ENCODE assay signal across 8 mouse cellular contexts in the genomic region with DNA sequence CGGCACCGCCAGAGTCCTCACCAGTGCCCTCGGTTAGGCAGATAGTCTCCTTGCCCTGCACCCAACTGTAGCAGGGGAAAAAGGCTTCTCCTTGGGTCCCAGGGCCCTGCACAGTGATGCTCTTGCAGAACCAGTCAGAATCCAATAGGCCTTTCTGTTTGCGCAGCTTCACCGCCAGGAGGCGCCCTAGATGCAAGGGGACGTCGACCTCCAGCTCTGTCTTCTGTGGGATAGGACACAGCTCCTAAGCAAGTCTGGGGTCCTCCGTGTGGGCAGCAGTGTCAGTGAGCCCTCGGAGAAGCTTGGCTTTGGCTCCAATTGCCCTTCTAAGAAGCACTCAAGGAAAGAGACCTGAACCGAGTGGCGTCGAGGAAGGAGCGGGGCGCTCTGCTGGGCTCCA. TPM values are rescaled to one million over a fixed set of nuclear protein-coding genes. Genes with fewer than 3 reads are reported as not detected.
A peak's percentile ranks its signal among the peaks of the same experiment; 100 is the strongest.
DNase-seq lines count a peak whose midpoint lies in the region; ATAC-seq and TF ChIP-seq lines count a peak whose summit lies in the region.

No protein-coding gene starts in this region.

- DNase-seq in frontal cortex, postnatal 36 days (ENCODE audit: low spot score in 2 of 2): peak; percentile 8 to 14
- peak; percentile 26 for DNase-seq in T-cell, adult 2 months (ENCODE audit: low spot score)
- DNase-seq in embryonic facial prominence, embryonic 14.5 days (ENCODE audit: low spot score): peak; percentile 27
- DNase-seq in liver: peak; percentile 71
- DNase-seq in midbrain, postnatal 0 days (ENCODE audit: low spot score): peak; percentile 28
- DNase-seq in thymus, postnatal 0 days (ENCODE audit: low spot score): peak; percentile 75

- no peaks in the 10 kb centered on the region for H3K36me3 ChIP-seq in embryonic facial prominence, embryonic 14.5 days (ENCODE audit: control insufficient read depth, insufficient read depth, low read length)
- H3K36me3 ChIP-seq in hindbrain, embryonic 15.5 days: no peaks in the 10 kb centered on the region
- no peaks in the 10 kb centered on the region for H3K36me3 ChIP-seq in midbrain, postnatal 0 days (ENCODE audit: insufficient read depth, low read length)

- H3K27ac ChIP-seq in embryonic facial prominence, embryonic 14.5 days (replicated peaks; ENCODE audit: low read depth, low read length): no peak overlapping the region
- H3K27ac ChIP-seq in hindbrain, embryonic 15.5 days (replicated peaks): no peak overlapping the region
- H3K27ac ChIP-seq in midbrain, postnatal 0 days (ENCODE audit: low read depth, low read length): no peak overlapping the region

- H3K4me1 ChIP-seq in embryonic facial prominence, embryonic 14.5 days (ENCODE audit: control insufficient read depth, insufficient read depth, low read length): no peaks in the 10 kb centered on the region
- peaks cover 8% of the 10 kb centered on the region; the same call in 1 of the 2 replicates for H3K4me1 ChIP-seq in hindbrain, embryonic 15.5 days (replicated peaks)
- no peaks in the 10 kb centered on the region for H3K4me1 ChIP-seq in midbrain, postnatal 0 days (ENCODE audit: insufficient read depth, low read length)

- H3K9ac ChIP-seq in embryonic facial prominence, embryonic 14.5 days (ENCODE audit: low read depth, low read length): no peak overlapping the region
- no peak overlapping the region for H3K9ac ChIP-seq in hindbrain, embryonic 15.5 days
- no peak overlapping the region for H3K9ac ChIP-seq in midbrain, postnatal 0 days (replicated peaks; ENCODE audit: low read length, poor library complexity, severe bottlenecking)

- H3K27me3 ChIP-seq in embryonic facial prominence, embryonic 14.5 days (replicated peaks; ENCODE audit: control insufficient read depth, insufficient read depth, low read length): peaks cover 31% of the 10 kb centered on the region
- peaks cover 31% of the 10 kb centered on the region for H3K27me3 ChIP-seq in hindbrain, embryonic 15.5 days
- H3K27me3 ChIP-seq in midbrain, postnatal 0 days (ENCODE audit: insufficient read depth, low read length): peaks cover 36% of the 10 kb centered on the region

- no peaks in the 10 kb centered on the region for H3K9me3 ChIP-seq in embryonic facial prominence, embryonic 14.5 days (ENCODE audit: control insufficient read depth, low read length)
- H3K9me3 ChIP-seq in hindbrain, embryonic 15.5 days: no peaks in the 10 kb centered on the region
- no peaks in the 10 kb centered on the region for H3K9me3 ChIP-seq in midbrain, postnatal 0 days (ENCODE audit: low read length)

- 1% methylated on average over 10 of the region's 15 CpGs for WGBS in embryonic facial prominence, embryonic 14.5 days
- 1% methylated on average over 15 of the region's 15 CpGs for WGBS in hindbrain, embryonic 15.5 days
- 2% methylated on average over 15 of the region's 15 CpGs for WGBS in midbrain, postnatal 0 days

- peak; percentile 71 for TF ChIP-seq CTCF in midbrain, postnatal 0 days (IDR thresholded peaks at IDR 0.05)

- H3K4me3 ChIP-seq in embryonic facial prominence, embryonic 14.5 days (ENCODE audit: low read depth, low read length): peak overlapping the region; percentile 3; the same call in 1 of the 2 replicates
- H3K4me3 ChIP-seq in hindbrain, embryonic 15.5 days: no peak overlapping the region
- H3K4me3 ChIP-seq in midbrain, postnatal 0 days (ENCODE audit: low read depth, low read length): no peak overlapping the region

- no peak for ATAC-seq in frontal cortex, adult (ENCODE audit: low TSS enrichment)
- ATAC-seq in embryonic facial prominence, embryonic 14.5 days (ENCODE audit: low read depth): no peak
- no peak for ATAC-seq in hindbrain, embryonic 15.5 days (ENCODE audit: low FRiP score, low read depth)
- ATAC-seq in midbrain, postnatal 0 days (ENCODE audit: low FRiP score): no peak

- H3K4me2 ChIP-seq in embryonic facial prominence, embryonic 14.5 days (ENCODE audit: low read depth, low read length): 0 out of 2 replicates have a peak overlapping the region, but pooled peaks have one; percentile 20
- H3K4me2 ChIP-seq in hindbrain, embryonic 15.5 days: peak overlapping the region; percentile 33
- no peak overlapping the region for H3K4me2 ChIP-seq in midbrain, postnatal 0 days (ENCODE audit: low read depth, low read length, poor library complexity, severe bottlenecking)

RNA-seq across cellular contexts. Expression of a gene that starts 0.8 kb away (rescaled TPM):
- 1.9 and 2.1 TPM in 2 replicates for polyA plus RNA-seq in embryonic facial prominence, embryonic 14.5 days (2014; fragmentation: Nextera tagmentation; extraction: Ambion mirVana)
- 0.08 TPM in 1 of 2 replicates, not detected in the other for polyA plus RNA-seq in hindbrain, embryonic 15.5 days (2015; fragmentation: Nextera tagmentation; extraction: Ambion mirVana)
- total RNA-seq in midbrain, postnatal 0 days (2014; rRNA removed): 0.05 TPM in 1 of 2 replicates, not detected in the other
- polyA plus RNA-seq in midbrain, postnatal 0 days (2015; fragmentation: Nextera tagmentation; extraction: Ambion mirVana): 0.16 and 0.31 TPM in 2 replicates
- 30.8 and 37.8 TPM in 2 replicates for polyA plus RNA-seq in thymus, postnatal 0 days (2015; fragmentation: Nextera tagmentation; extraction: Ambion mirVana)

RNA-seq across cellular contexts. Expression of a gene that starts 30.2 kb away (rescaled TPM):
- 1.1 and 2.2 TPM in 2 replicates for polyA plus RNA-seq in embryonic facial prominence, embryonic 14.5 days (2014; fragmentation: Nextera tagmentation; extraction: Ambion mirVana)
- polyA plus RNA-seq in hindbrain, embryonic 15.5 days (2015; fragmentation: Nextera tagmentation; extraction: Ambion mirVana): not detected in 2 replicates
- not detected in 2 replicates for total RNA-seq in midbrain, postnatal 0 days (2014; rRNA removed)
- polyA plus RNA-seq in midbrain, postnatal 0 days (2015; fragmentation: Nextera tagmentation; extraction: Ambion mirVana): 0.16 and 0.28 TPM in 2 replicates
- polyA plus RNA-seq in thymus, postnatal 0 days (2015; fragmentation: Nextera tagmentation; extraction: Ambion mirVana): 5.2 and 5.9 TPM in 2 replicates

Comparison
In these comparisons a context has a peak if more than half of its experiments do, and no peak if none do; other contexts are left out.
1. DNase-seq: peak in every context shown above with its lines; median percentile 75 in thymus, postnatal 0 days; 71 in liver; 28 in midbrain, postnatal 0 days; 27 in embryonic facial prominence, embryonic 14.5 days; 26 in T-cell, adult 2 months; 11 in frontal cortex, postnatal 36 days.
2. RNA of a gene that starts 0.8 kb away (polyA plus RNA-seq): 30.8 to 37.8 TPM in thymus, postnatal 0 days; 1.9 to 2.1 TPM in embryonic facial prominence, embryonic 14.5 days, 0.16 to 0.31 TPM in midbrain, postnatal 0 days and 0.08 TPM in hindbrain, embryonic 15.5 days; every median in the first group is over 10 times any median in the second.